Mouse (Mus musculus): Measurements from ENCODE around the gene Meltf. TPM values are rescaled to one million over a fixed set of nuclear protein-coding genes. Genes with fewer than 3 reads are reported as not detected.
A peak's percentile ranks its signal among the peaks of the same experiment; 100 is the strongest.

Meltf gene
- total RNA-seq, 2 experiments from 2014 or later = not detected

GRCm38 (mm10) chr16:31893396-31894141 lies 15.0 kb downstream of the Meltf start:
- no peak for DNase-seq

DNA sequence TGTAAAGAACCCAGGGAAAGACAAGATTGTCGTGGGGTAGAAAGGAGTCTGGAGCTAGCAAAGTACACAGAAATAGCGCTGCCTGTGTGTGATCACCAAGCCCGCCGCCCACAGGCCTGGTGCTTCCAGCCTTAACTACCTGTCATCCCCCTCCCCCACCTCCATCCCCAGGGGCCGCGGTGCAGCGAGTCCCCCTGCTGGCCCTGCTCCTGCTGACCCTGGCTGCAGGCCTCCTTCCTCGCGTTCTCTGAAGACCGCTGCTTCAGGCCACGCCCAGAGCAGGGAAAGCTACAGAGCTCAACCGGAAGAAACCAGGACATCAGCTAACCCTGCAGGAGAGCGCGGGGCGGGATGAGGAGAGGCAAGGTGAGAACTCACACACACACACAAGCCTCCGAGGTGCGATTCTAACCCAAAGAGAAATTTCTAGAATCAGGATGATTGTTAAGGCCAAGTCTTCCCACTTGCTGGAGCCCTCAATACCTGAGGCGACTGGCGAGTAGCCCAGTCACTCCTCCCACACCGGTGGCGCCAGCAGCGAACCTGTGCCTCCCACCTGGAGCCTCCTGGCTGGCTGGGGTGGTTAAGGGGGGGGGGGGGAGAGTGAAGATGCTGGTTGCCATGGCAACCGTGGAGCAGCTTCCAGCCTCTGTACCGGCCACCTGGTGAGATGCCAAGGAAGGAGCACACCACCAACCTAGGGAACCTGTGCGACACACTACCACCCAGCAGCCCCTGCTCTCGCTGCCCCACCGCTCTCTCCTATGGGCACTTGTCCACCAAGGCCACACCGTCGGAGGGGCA lies 18.6 kb downstream of the Meltf start:
- peak; percentile 17 to 36 for DNase-seq

DNA sequence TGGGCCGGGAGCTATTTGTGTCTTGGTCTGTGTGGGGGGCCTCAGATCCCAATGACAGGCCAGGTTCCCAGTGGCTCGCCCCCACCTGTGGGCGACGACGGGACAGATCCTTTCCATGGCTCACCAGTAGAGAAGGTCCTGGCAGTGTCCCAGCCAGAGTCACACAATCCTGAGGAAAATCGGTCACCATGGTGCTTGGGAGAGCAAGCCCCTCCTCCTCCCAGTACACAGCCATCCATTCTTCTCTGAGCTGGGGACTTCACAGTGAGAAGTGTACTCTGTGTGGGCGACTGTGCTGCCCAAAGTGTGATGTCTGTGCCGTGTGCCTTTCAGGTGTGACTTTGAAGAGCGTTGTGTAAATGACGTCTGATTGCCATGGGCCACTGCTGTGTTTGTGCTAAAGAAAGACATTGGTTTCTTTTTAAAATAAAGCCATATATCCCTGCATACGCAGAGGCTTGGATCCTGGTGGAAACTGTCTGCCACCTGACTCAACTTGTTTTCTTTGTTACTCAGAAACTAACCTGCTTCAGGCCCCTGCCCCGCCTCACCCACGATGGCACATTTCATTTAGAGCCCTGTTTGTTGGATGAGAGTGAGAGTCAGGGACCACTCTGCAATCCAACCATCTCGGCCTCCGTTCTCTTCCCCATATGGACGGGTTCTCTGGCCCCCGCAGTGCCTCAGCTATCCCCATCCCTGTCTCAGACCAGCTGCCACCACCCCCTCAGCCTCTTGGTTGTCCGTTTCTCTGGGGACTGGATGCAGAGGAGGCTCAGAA lies 20.1 kb downstream of the Meltf start:
- no peak for DNase-seq

- DNase-seq = no peak
These were observed 23.3 kb downstream of the Meltf start for GRCm38 (mm10) chr16:31901886-31902285.

DNA sequence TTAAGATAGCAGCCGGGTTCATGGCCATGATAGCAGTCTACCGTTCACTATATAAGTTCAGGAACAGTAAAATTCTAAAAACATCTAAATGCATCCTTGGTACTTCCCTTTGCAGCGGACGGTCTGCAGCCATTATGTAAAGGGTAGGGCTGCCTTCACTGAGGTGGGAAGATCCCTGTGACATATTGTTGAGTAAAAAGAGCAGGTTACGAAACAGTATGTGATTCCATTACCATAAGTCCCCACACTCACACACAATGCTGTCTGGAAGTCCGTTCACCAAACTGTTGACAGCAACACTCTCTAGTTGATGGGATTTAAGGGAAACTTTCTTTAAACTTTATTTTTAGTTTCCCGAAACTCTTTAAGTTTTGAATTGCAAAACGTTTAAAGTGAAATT lies 24.6 kb downstream of the Meltf start:
- DNase-seq = no peak

- DNase-seq = no peak
These were observed 26.7 kb downstream of the Meltf start for GRCm38 (mm10) chr16:31905331-31905730.

- DNase-seq = peak; percentile 28 to 47
These were observed 27.5 kb downstream of the Meltf start for GRCm38 (mm10) chr16:31905891-31906825.

DNA sequence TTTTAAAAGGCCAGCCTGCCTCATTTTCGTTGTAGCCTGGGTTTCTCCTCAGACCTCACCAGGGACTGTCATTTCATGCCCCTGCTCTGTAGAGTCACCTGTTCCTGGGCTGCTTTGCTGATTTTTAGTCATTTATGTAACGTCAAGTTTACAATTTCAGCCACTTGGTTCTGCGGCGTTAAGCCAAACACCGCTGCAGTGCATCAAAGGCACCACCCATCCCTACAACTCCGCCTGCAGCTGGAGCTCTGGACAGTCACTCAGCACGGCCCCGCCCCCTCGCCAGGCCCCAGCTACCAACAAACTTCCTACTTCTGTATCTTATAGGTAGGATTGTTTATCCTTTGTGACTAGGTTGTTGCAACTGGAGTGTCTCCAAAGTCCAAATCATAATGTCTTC lies 28.3 kb downstream of the Meltf start:
- peak; percentile 48 to 68 for DNase-seq

DNA sequence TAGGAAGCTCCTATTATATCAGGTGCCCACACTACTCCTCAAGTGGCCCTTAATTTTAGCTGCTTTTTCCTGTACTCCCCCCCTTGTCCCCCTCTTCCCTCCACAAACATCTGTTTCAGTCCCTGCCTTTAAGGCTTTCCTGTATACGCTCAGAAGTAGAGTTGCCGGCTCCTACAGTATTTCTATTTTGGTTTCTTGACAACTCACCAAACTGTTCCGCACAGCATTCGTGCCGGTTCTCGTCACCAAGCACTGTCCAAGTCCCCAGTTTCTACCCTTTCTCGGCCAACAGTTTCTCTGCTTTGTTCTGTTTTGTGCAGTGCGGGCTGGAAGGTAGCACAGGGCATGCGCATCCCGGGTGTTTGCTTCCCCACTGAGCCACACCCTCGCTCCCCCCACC lies 30.3 kb downstream of the Meltf start:
- no peak for DNase-seq

GRCm38 (mm10) chr16:31910281-31910847 lies 31.8 kb downstream of the Meltf start:
- DNase-seq = peak in 1 of 2 experiments; percentile 18

- DNase-seq = no peak
These were observed 39.2 kb downstream of the Meltf start for GRCm38 (mm10) chr16:31917776-31918175.

DNA sequence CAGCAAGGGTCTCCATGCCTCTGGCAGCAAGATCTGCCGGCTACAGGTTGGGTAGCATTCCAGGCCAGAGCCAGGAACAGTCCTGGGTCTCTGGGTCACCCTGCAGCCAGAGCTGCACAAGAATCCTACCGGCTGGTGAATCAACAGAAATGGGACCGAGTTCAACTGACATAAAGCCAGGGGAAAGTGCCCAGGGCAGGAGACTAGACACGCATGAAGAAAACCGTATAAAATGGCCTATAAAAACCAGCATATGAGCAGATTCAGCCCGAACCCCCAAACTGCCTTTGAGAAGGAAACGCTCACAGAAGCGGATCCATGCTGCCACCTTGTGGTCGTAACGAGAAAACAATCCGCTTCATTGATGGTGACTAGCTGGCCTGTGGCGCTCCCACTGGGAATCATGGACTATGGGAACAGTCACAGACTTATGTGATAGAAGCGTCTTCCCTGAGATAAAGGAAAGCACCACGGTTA lies 39.7 kb downstream of the Meltf start:
- peak; percentile 73 to 81 for DNase-seq

GRCm38 (mm10) chr16:31924368-31924767 lies 45.8 kb downstream of the Meltf start:
- DNase-seq = no peak

- no peak for DNase-seq
These were observed 47.5 kb downstream of the Meltf start for GRCm38 (mm10) chr16:31926091-31926490.

DNA sequence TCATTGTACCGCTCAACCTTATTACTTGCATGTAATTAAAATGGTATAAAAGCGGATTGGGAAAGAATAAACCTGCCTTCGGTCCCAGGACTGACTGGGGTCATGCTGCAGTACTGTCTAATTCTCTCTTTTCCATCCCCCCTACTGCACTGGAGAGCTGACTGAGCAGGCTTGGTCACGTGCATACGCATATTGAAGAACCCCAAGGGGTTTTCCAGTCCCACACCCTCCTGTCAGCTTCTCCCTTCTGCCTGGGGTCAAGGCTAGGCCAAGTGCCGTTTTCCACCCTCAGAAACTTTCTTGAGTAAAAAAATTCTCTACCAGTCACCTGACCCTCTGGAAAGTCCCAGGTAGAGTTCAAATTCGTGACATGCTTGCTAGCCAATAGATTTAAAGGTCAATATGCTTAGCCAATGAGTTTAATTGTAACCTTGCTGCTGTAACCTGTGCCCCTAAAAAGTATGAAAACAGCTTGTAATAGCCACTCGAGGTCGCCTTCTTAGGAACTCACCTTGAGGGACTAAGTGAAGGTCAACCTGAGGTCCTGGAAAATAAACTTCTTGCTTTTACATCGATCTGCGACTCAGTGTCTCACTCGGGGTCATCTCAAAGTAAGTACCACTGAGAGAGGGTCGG lies 48.1 kb downstream of the Meltf start:
- no peak for DNase-seq

- no peak for DNase-seq
These were observed 48.8 kb downstream of the Meltf start for GRCm38 (mm10) chr16:31927412-31927811.

DNA sequence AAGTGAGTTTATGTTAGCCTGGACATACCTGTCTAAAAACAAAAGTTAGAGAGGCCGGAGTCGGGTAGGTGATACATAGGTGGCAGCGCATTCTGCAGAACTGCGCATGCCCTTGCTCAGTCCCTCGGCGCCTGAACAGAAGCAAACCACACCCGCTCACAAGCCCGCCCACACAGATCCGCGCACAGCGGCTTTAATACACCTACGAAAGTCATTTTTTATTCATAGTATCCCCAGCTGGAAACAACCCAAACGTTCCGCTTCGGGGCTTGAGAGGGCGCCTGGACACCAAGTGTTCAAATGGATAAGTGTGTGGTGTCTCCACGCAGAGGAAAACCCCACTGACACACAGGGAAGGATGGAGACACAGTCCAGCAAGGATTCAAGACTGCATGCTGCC lies 52.7 kb downstream of the Meltf start:
- DNase-seq = no peak

DNA sequence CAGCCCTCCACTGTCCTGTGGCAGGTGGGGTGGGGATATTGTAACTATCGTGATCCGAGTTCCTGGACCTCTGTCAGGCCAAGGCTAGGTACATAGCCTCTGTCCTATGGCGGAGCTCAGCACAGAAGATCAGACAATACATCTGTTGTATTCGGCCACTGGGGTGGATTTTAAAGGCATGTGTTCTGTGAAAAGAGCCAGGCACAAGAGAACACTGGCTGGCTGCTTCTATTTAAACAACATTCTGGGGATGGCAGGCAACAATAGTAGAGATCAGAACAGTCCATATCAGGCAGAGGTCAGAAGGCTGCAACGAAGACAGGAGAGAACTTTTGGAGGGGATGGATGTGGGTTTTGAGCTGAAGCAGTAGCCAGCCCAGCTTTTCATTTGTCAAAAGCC lies 53.6 kb downstream of the Meltf start:
- DNase-seq = no peak

DNA sequence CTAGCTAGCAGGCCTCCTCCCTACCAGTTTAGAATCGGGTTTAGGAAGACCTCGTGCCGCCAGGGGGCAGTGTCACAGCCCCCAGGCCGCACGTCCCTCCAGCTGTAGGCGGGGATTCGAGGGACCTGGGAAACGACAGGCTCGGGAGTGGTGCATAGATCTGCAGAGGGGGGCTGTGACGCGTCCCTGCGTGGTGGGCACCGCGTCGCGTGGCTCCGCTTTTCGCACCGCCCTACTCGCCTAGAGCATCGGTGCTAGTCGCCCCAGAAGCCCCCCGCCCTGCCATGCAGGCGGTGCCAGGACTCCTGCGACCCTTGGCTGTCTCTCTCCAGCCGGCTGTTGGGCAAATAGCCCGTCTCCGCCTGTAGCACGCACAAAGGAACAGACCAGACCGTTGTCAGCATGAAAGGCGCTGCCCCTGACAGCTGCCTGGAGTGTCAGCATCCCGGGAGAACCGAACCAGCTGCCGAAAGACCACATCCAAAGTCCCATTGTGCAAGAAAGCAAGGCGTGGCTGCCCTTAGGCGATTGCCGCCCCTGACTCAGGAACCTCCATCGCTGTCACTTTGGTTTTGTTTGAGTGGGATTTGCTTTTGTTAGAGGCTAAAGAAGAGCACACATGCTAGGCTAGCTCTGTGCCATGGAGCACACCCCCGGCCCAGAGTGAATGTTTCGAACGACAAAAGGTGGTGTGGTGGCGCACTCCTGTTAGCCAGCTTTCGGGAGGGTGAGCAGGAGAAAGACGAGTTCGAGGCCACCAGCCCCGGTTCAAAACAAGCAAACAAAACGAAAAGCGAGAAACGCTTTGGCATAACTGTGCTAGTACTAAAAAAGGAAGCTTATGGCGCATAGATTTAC lies 54.5 kb downstream of the Meltf start:
- peak; percentile 85 to 92 for DNase-seq
